22 mouse cellular contexts compared by ENCODE assay signal in genomic region chr11:11536295-11536694, GRCm38 (mm10).
DNase-seq lines count a peak whose midpoint lies in the region; ATAC-seq and TF ChIP-seq lines count a peak whose summit lies in the region.
"Had no signal": no experiment of that assay in that cellular context is flagged by ENCODE, and none has a peak within 500 bp of the region (broad histone marks: within the 10 kb centered on the region; RNA-seq: fewer than 3 reads in every experiment).

No protein-coding gene starts in this region.

- peaks cover 16 to 17% of the 10 kb centered on the region in 2 experiments for H3K4me1 ChIP-seq in MEL (ENCODE audit: control insufficient read depth in 1 of 2, insufficient read depth in 2 of 2, low read length in 2 of 2)
- H3K4me1 ChIP-seq: embryonic facial prominence, embryonic 13.5 days; embryonic facial prominence, embryonic 15.5 days; forebrain, embryonic 13.5 days; forebrain, embryonic 15.5 days had no signal

- TF ChIP-seq EP300 in MEL (IDR thresholded peaks at IDR 0.05; ENCODE audit: low read depth in 1 of 2, low read length in 2 of 2): no peak

- no peak for TF ChIP-seq CTCF in MEL (IDR thresholded peaks at IDR 0.05 in 2 of 3, conservative IDR thresholded peaks at IDR 0.05 in 1 of 3; ENCODE audit: control insufficient read depth in 1 of 3, insufficient read depth in 1 of 3, low read depth in 2 of 3, low read length in 3 of 3, poor library complexity in 1 of 3, severe bottlenecking in 1 of 3)

- peak; percentile 28 for DNase-seq in 416B (ENCODE audit: low read depth)
- DNase-seq in MEL (ENCODE audit: low read depth, low spot score): peak; percentile 32
- no peak for DNase-seq in lung, postnatal 25 days (ENCODE audit: low spot score)
- DNase-seq in kidney, adult 9 months: no peak
- DNase-seq: adrenal gland, adult 2 months; adrenal gland, postnatal 10 days; adrenal gland, postnatal 25 days; cerebellum, adult 11 months; cerebellum, adult 2 months; cerebellum, adult 9-10 months; cerebellum, postnatal 10 days; cerebellum, postnatal 25 days; embryo, embryonic 11 days; forebrain, postnatal 0 days had no signal

- no peak for TF ChIP-seq POLR2A in MEL (IDR thresholded peaks at IDR 0.05; ENCODE audit: control insufficient read depth in 1 of 2, insufficient read depth in 1 of 2, low read depth in 1 of 2, low read length in 2 of 2, poor library complexity in 1 of 2)

- no peak overlapping the region for H3K4me3 ChIP-seq in MEL (ENCODE audit: control insufficient read depth in 1 of 2, insufficient read depth in 1 of 2, low read depth in 2 of 2, low read length in 2 of 2)
- H3K4me3 ChIP-seq: embryonic facial prominence, embryonic 13.5 days; embryonic facial prominence, embryonic 15.5 days; forebrain, embryonic 13.5 days; forebrain, embryonic 15.5 days had no signal

- no peaks in the 10 kb centered on the region for H3K79me2 ChIP-seq in MEL (ENCODE audit: control insufficient read depth, insufficient read depth, low read length, poor library complexity)

- TF ChIP-seq RAD21 in MEL (IDR thresholded peaks at IDR 0.05; ENCODE audit: low read depth, low read length): no peak

- no peak overlapping the region for H3K27ac ChIP-seq in MEL (ENCODE audit: control insufficient read depth, low read depth, low read length)
- H3K27ac ChIP-seq: embryonic facial prominence, embryonic 13.5 days; embryonic facial prominence, embryonic 15.5 days; forebrain, embryonic 13.5 days; forebrain, embryonic 15.5 days had no signal

- no peaks in the 10 kb centered on the region for H3K27me3 ChIP-seq in MEL (ENCODE audit: control insufficient read depth in 1 of 2, insufficient read depth in 2 of 2, low read length in 2 of 2)
- H3K27me3 ChIP-seq: embryonic facial prominence, embryonic 13.5 days; embryonic facial prominence, embryonic 15.5 days; forebrain, embryonic 13.5 days; forebrain, embryonic 15.5 days had no signal

- H3K36me3 ChIP-seq in MEL (ENCODE audit: control insufficient read depth in 1 of 2, insufficient read depth in 2 of 2, low read length in 2 of 2): peaks cover 0 to 22% of the 10 kb centered on the region in 2 experiments; a peak in 2 of 4 replicates
- H3K36me3 ChIP-seq: embryonic facial prominence, embryonic 13.5 days; embryonic facial prominence, embryonic 15.5 days; forebrain, embryonic 15.5 days; G1E had no signal

- peak; percentile 81 for ATAC-seq in granulocyte monocyte progenitor cell, adult 5-6 weeks (replicated peaks; ENCODE audit: poor library complexity, severe bottlenecking)
- peak; percentile 80 for ATAC-seq in megakaryocyte progenitor cell, adult 5-6 weeks (replicated peaks; ENCODE audit: poor library complexity)
- no peak for ATAC-seq in erythroblast, adult 5-6 weeks (replicated peaks; ENCODE audit: low FRiP score, poor library complexity, severe bottlenecking)
- ATAC-seq: forebrain, embryonic 13.5 days; forebrain, embryonic 15.5 days had no signal

- H3K9ac ChIP-seq in MEL (ENCODE audit: control insufficient read depth, low read depth, low read length, poor library complexity, severe bottlenecking): no peak overlapping the region
- H3K9ac ChIP-seq: embryonic facial prominence, embryonic 13.5 days; embryonic facial prominence, embryonic 15.5 days; forebrain, embryonic 13.5 days; forebrain, embryonic 15.5 days; forebrain, postnatal 0 days had no signal

- H3K9me3 ChIP-seq in MEL (replicated peaks; ENCODE audit: insufficient read depth, low read length): no peaks in the 10 kb centered on the region
- H3K9me3 ChIP-seq: embryonic facial prominence, embryonic 13.5 days; embryonic facial prominence, embryonic 15.5 days; forebrain, embryonic 13.5 days; forebrain, embryonic 15.5 days; G1E had no signal

TF ChIP-seq in MEL, 35 proteins besides CTCF, POLR2A, EP300 and RAD21:
- TF ChIP-seq GATA1 (IDR thresholded peaks at IDR 0.05; ENCODE audit: low read depth, low read length) (0 out of 2 replicates have a peak, but pooled peaks have one; percentile 19), JUND (IDR thresholded peaks at IDR 0.05; ENCODE audit: low read depth, low read length) (no peak), ETS1 (IDR thresholded peaks at IDR 0.05; ENCODE audit: low read depth, low read length) (no peak), CHD1 (IDR thresholded peaks at IDR 0.05; ENCODE audit: low read depth, low read length) (no peak)

Comparison
In these comparisons a context has a peak if more than half of its experiments do, and no peak if none do; other contexts are left out.
1. DNase-seq: peak in 416B (single experiment) and MEL (single experiment); none in lung, postnatal 25 days (single experiment) and kidney, adult 9 months (single experiment).